Mouse (Mus musculus) brain, embryonic 14.5 days (tissue): ENCODE results near the gene Anks1b.

Experiments used
- CTCF ChIP-seq: fragments of 200-500 bp; IDR thresholded peaks from 2 replicates; pipeline ENCODE4 v1.5.1; 2012; ENCODE audit warnings: inconsistent platforms, mild to moderate bottlenecking, moderate library complexity, borderline replicate concordance; ENCODE audit not compliant: insufficient read depth, insufficient read length; ENCODE audit errors: extremely low read depth
- POLR2A ChIP-seq: fragments of 200-500 bp; IDR thresholded peaks from 2 replicates; pipeline ENCODE4 v1.6.1; 2012; ENCODE audit warnings: mild to moderate bottlenecking, inconsistent platforms, borderline replicate concordance; ENCODE audit not compliant: poor library complexity, insufficient read depth, insufficient read length, severe bottlenecking; ENCODE audit errors: extremely low read depth

DNA sequence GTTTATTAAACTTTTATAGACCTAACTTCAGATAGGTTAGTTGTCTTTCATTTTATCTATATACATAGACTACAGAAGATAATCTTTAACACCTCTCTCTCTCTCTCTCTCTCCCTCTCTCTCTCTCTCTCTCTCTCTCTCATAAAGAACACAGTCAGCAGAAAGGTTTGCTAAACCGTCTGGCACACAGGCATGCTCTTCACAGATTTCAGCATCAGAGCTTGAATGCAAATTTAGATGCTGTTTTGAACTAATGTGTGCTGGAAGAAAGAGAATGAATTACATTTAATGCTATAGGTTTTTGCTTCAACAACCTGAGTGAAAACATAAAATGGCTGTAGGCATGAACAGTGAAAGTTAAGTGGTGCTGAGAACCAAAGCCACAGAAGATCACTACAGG is 429.9 kb downstream of the Anks1b start:
- TF ChIP-seq CTCF, result no peak
- TF ChIP-seq POLR2A, result no peak
